ENCODE assay signal across 8 mouse cellular contexts in genomic region chr5:20701483-20702421, GRCm38 (mm10).
A peak's percentile ranks its signal among the peaks of the same experiment; 100 is the strongest.
DNase-seq lines count a peak whose midpoint lies in the region; ATAC-seq and TF ChIP-seq lines count a peak whose summit lies in the region.

No protein-coding gene starts in this region.

- TF ChIP-seq CTCF in bone marrow, adult 2 months (IDR thresholded peaks at IDR 0.05; ENCODE audit: control insufficient read depth, insufficient read depth, low read length), result 0 out of 2 replicates have a peak, but pooled peaks have one; percentile 16

- H3K9ac ChIP-seq in embryonic facial prominence, embryonic 15.5 days, result peak overlapping the region; percentile 80
- H3K9ac ChIP-seq in heart, embryonic 11.5 days (ENCODE audit: low read depth, low read length), result peak overlapping the region; percentile 83
- peak overlapping the region; percentile 67 for H3K9ac ChIP-seq in kidney, embryonic 15.5 days

- peak; percentile 34; the same call in 1 of the 2 replicates for TF ChIP-seq POLR2A in bone marrow, adult 2 months (IDR thresholded peaks at IDR 0.05; ENCODE audit: borderline replicate concordance, control insufficient read depth, low read depth, low read length)

- no peaks in the 10 kb centered on the region; the same call in 1 of the 2 replicates for H3K4me1 ChIP-seq in bone marrow, adult 2 months (ENCODE audit: control insufficient read depth, insufficient read depth, low read length)
- H3K4me1 ChIP-seq in embryonic facial prominence, embryonic 15.5 days, result peaks cover 5% of the 10 kb centered on the region; the same call in 1 of the 2 replicates
- no peaks in the 10 kb centered on the region for H3K4me1 ChIP-seq in heart, embryonic 11.5 days (ENCODE audit: control insufficient read depth, insufficient read depth, low read length)
- H3K4me1 ChIP-seq in kidney, embryonic 15.5 days, result peaks cover 7% of the 10 kb centered on the region; the same call in 1 of the 2 replicates

- under 1% methylated on average over 55 of the region's 57 CpGs for WGBS in bone marrow, adult 2 months
- under 1% methylated on average over 57 of the region's 57 CpGs for WGBS in embryonic facial prominence, embryonic 15.5 days
- WGBS in heart, embryonic 11.5 days (ENCODE audit: insufficient replicate concordance), result 1% methylated on average over 57 of the region's 57 CpGs
- under 1% methylated on average over 52 of the region's 57 CpGs for WGBS in kidney, embryonic 15.5 days

- no peaks in the 10 kb centered on the region for H3K27me3 ChIP-seq in embryonic facial prominence, embryonic 15.5 days
- H3K27me3 ChIP-seq in heart, embryonic 11.5 days (ENCODE audit: control insufficient read depth, insufficient read depth, low read length), result no peaks in the 10 kb centered on the region
- no peaks in the 10 kb centered on the region for H3K27me3 ChIP-seq in kidney, embryonic 15.5 days

- DNase-seq in B cell, adult 2 months, result peak; percentile 78 to 81
- peak; percentile 73 for DNase-seq in liver
- DNase-seq in monocyte, adult 2 months (ENCODE audit: low read depth in 1 of 2, low spot score in 2 of 2), result peak; percentile 36 to 66
- DNase-seq in spleen, postnatal 14 days (ENCODE audit: low spot score in 2 of 2), result peak; percentile 51 to 57

- no peaks in the 10 kb centered on the region for H3K36me3 ChIP-seq in embryonic facial prominence, embryonic 15.5 days
- H3K36me3 ChIP-seq in heart, embryonic 11.5 days (ENCODE audit: control insufficient read depth, insufficient read depth, low read length), result no peaks in the 10 kb centered on the region
- H3K36me3 ChIP-seq in kidney, embryonic 15.5 days, result no peaks in the 10 kb centered on the region

- H3K4me3 ChIP-seq in bone marrow, adult 2 months (replicated peaks; ENCODE audit: control insufficient read depth, low read depth, low read length), result peak overlapping the region; percentile 78
- peak overlapping the region; percentile 74 for H3K4me3 ChIP-seq in embryonic facial prominence, embryonic 15.5 days (replicated peaks)
- H3K4me3 ChIP-seq in heart, embryonic 11.5 days (ENCODE audit: low read depth, low read length), result peak overlapping the region; percentile 71
- peak overlapping the region; percentile 71 for H3K4me3 ChIP-seq in kidney, embryonic 15.5 days (replicated peaks)

- peak overlapping the region; percentile 73 for H3K27ac ChIP-seq in bone marrow, adult 2 months (ENCODE audit: control insufficient read depth, insufficient read depth, low read depth, low read length, poor library complexity)
- H3K27ac ChIP-seq in embryonic facial prominence, embryonic 15.5 days (replicated peaks), result peak overlapping the region; percentile 96
- H3K27ac ChIP-seq in heart, embryonic 11.5 days (ENCODE audit: low read depth, low read length), result peak overlapping the region; percentile 96
- H3K27ac ChIP-seq in kidney, embryonic 15.5 days, result peak overlapping the region; percentile 97

- no peaks in the 10 kb centered on the region for H3K9me3 ChIP-seq in embryonic facial prominence, embryonic 15.5 days (replicated peaks)
- H3K9me3 ChIP-seq in heart, embryonic 11.5 days (replicated peaks; ENCODE audit: control insufficient read depth, low read length), result no peaks in the 10 kb centered on the region
- H3K9me3 ChIP-seq in kidney, embryonic 15.5 days (replicated peaks), result no peaks in the 10 kb centered on the region

- peak overlapping the region; percentile 82 for H3K4me2 ChIP-seq in embryonic facial prominence, embryonic 15.5 days (replicated peaks)
- peak overlapping the region; percentile 81 for H3K4me2 ChIP-seq in heart, embryonic 11.5 days
- H3K4me2 ChIP-seq in kidney, embryonic 15.5 days, result peak overlapping the region; percentile 90

- peak; percentile 95 for ATAC-seq in embryonic facial prominence, embryonic 15.5 days (ENCODE audit: insufficient number of reproducible peaks, low FRiP score, low TSS enrichment, low read depth)
- ATAC-seq in heart, embryonic 11.5 days (replicated peaks; ENCODE audit: insufficient number of reproducible peaks, low FRiP score, low TSS enrichment), result peak; percentile 93
- peak; percentile 96 for ATAC-seq in kidney, embryonic 15.5 days (replicated peaks; ENCODE audit: low FRiP score)

Comparison
In these comparisons a context has a peak if more than half of its experiments do, and no peak if none do; other contexts are left out.
1. Peak in every context shown above with its lines: DNase-seq, ATAC-seq, H3K4me3 ChIP-seq and H3K27ac ChIP-seq.